Mouse (Mus musculus) liver, adult 2 months (tissue): Measurements from ENCODE around the gene Gm34653.

ENCODE experiments used
- CTCF ChIP-seq: fragments of 200-500 bp; IDR thresholded peaks from 2 replicates; pipeline ENCODE4 v1.5.1; 2011; ENCODE audit warnings: low read depth, low read length, control low read depth
- POLR2A ChIP-seq: fragments of 200-500 bp; IDR thresholded peaks from 2 replicates; pipeline ENCODE4 v1.6.1; 2011; ENCODE audit warnings: low read length, control low read depth; ENCODE audit not compliant: insufficient read depth; ENCODE audit errors: extremely low read depth

GRCm38 (mm10) chr2:34827591-34827990 is 5.2 kb upstream of the Gm34653 start:
- TF ChIP-seq CTCF: no peak
- TF ChIP-seq POLR2A: no peak
